Mouse (Mus musculus) lung, postnatal 0 days (tissue): ENCODE data around the gene Eif4a1.
"Not testable (repeated sequence)": the region's sequence is repeated elsewhere in the genome, so short reads cannot be mapped to it uniquely, and the experiment has no call there.

Source experiments
- CTCF ChIP-seq: IDR thresholded peaks from 2 replicates; pipeline ENCODE4 v1.5.1; 2016; ENCODE audit warnings: antibody characterized with exemption, mild to moderate bottlenecking
- EP300 ChIP-seq: IDR thresholded peaks from 2 replicates; pipeline ENCODE4 v1.6.1; 2016; ENCODE audit warnings: antibody characterized with exemption, mild to moderate bottlenecking, control low read depth

DNA sequence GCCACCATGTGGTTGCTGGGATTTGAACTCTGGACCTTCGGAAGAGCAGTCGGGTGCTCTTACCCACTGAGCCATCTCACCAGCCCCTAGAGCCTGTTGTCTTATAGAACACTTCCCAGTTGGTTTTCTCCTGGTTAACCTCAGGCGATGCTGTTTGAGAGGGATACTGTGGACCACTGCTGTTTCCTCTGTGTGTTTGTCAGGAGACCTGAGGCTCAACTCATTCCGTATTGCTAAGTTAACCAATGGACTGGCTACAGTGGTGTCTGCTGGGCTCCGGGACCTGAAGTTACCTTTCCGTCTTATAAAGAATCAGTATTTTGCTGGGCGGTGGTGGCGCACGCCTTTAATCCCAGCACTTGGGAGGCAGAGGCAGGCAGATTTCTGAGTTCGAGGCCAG, 30.7 kb upstream of the Eif4a1 start:
- not testable (repeated sequence) for TF ChIP-seq CTCF, EP300
